Mouse (Mus musculus) intestine, embryonic 15.5 days (tissue): ENCODE measurements around the gene Fchsd2. TPM values are rescaled to one million over a fixed set of nuclear protein-coding genes. Genes with fewer than 3 reads are reported as not detected.
"Not testable (repeated sequence)": the region's sequence is repeated elsewhere in the genome, so short reads cannot be mapped to it uniquely, and the experiment has no call there.

ENCODE experiments used
- ATAC-seq: fragments of 200-750 bp; cut with Nextera tagmentation; 2 replicates; pipeline ENCODE4 v1.8.0; 2017; ENCODE audit warnings: moderate TSS enrichment, moderate library complexity
- H3K27ac ChIP-seq: fragments of 300-500 bp; sonication (generic); 2 replicates; pipeline ENCODE4 v1.5.1; 2015; ENCODE audit warnings: mild to moderate bottlenecking, inconsistent platforms
- H3K27me3 ChIP-seq: fragments of 300-500 bp; sonication (generic); replicated peaks from 2 replicates; pipeline ENCODE4 v1.6.1; 2015; ENCODE audit warnings: inconsistent platforms
- H3K36me3 ChIP-seq: fragments of 300-500 bp; sonication (generic); 2 replicates; pipeline ENCODE4 v1.6.1; 2015; ENCODE audit warnings: inconsistent platforms
- H3K4me1 ChIP-seq: fragments of 300-500 bp; sonication (generic); replicated peaks from 2 replicates; pipeline ENCODE4 v1.6.1; 2015; ENCODE audit warnings: inconsistent platforms
- H3K4me2 ChIP-seq: fragments of 300-500 bp; sonication (generic); replicated peaks from 2 replicates; pipeline ENCODE4 v1.6.1; 2015; ENCODE audit warnings: mild to moderate bottlenecking, inconsistent platforms
- H3K4me3 ChIP-seq: fragments of 300-500 bp; sonication (generic); replicated peaks from 2 replicates; pipeline ENCODE4 v1.5.1; 2015; ENCODE audit warnings: inconsistent platforms
- H3K9ac ChIP-seq: fragments of 300-500 bp; sonication (generic); 2 replicates; pipeline ENCODE4 v1.6.1; 2015; ENCODE audit warnings: inconsistent platforms
- H3K9me3 ChIP-seq: fragments of 300-500 bp; sonication (generic); 2 replicates; pipeline ENCODE4 v1.6.1; 2016; ENCODE audit warnings: inconsistent platforms
- WGBS: fragments of 180-500 bp; shearing (Covaris S2); methylation state at CpG from one replicate; pipeline ENCODE4 v1.1.7; 2015; 5-methylcytosine and 5-hydroxymethylcytosine counted together
- polyA plus RNA-seq: library from polyadenylated mRNA; unstranded; fragments of >200 nt; fragmentation: Nextera tagmentation; extraction: Ambion mirVana; gene quantifications from 2 replicates; pipeline ENCODE4 v1.2.1, GENCODE M21; 2015

The Fchsd2 gene
- polyA plus RNA-seq, 1 experiment from 2014 or later = 20.3 TPM

- Histone ChIP-seq H3K4me3 (no peak overlapping the region), H3K4me2 (no peak overlapping the region), H3K4me1 (peaks cover 6% of the 10 kb centered on the region; the same call in 1 of the 2 replicates), H3K9me3 (no peaks in the 10 kb centered on the region), H3K27me3 (no peaks in the 10 kb centered on the region), H3K36me3 (no peaks in the 10 kb centered on the region), H3K27ac (no peak overlapping the region), H3K9ac (no peak overlapping the region)
- ATAC-seq = no peak; the same call in 1 of the 2 replicates
- WGBS = 63% methylated on average over 3 of the region's 3 CpGs
These were observed 38.0 kb downstream of the Fchsd2 start for GRCm38 (mm10) chr7:101130646-101131045.

DNA sequence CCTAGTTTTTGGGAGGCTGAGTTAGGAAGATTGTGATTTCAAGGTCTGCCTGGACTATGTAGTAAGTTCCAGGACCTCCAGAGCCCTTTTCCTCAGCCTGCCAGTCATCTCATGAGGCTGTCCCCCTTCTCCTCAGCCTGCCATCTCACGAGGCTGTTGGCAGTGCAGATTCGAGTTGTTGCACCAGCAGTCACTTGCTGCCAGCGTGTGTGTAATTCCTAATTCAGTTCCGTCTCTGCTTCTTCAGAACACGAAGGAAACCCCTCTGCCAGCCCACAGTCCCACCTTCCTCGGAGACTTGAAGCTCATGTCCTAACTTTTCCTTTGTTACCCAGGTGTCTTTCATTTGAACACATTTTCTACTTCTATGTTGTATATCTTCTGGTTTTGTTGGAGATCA is 38.6 kb downstream of the Fchsd2 start:
- no peak for ATAC-seq
- Histone ChIP-seq H3K9me3 (no peaks in the 10 kb centered on the region), H3K4me2 (no peak overlapping the region), H3K27me3 (no peaks in the 10 kb centered on the region), H3K36me3 (no peaks in the 10 kb centered on the region), H3K9ac (no peak overlapping the region), H3K4me3 (no peak overlapping the region), H3K27ac (no peak overlapping the region), H3K4me1 (peaks cover 6% of the 10 kb centered on the region; the same call in 1 of the 2 replicates)
- WGBS = 87% methylated on average over 6 of the region's 6 CpGs

DNA sequence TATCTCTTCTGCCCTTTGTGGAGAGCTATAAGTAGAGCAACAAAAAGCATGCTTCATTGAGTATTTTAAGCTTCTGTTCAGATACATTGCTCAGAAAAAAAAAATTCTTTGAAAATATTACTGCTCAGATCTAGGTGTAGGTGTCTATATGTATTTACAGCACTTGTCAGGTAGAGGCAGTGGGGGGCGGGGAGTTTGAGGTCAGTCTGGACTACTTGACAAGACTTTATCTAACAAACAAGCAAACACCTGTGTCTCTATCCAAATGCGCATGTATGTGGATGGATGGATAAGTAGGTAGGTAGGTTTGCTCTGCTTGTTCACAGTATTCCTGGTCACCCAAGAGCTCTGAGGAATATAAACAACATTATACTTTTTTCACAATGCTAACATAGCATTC is 40.9 kb downstream of the Fchsd2 start:
- Histone ChIP-seq H3K36me3 (no peaks in the 10 kb centered on the region), H3K27ac (no peak overlapping the region), H3K4me2 (no peak overlapping the region), H3K4me1 (peaks cover 2% of the 10 kb centered on the region; the same call in 1 of the 2 replicates), H3K27me3 (no peaks in the 10 kb centered on the region), H3K9ac (no peak overlapping the region), H3K4me3 (no peak overlapping the region), H3K9me3 (no peaks in the 10 kb centered on the region)
- ATAC-seq = no peak
- WGBS = 93% methylated on average over 2 of the region's 2 CpGs

GRCm38 (mm10) chr7:101134117-101134516 is 41.5 kb downstream of the Fchsd2 start:
- no peak for ATAC-seq
- H3K36me3 ChIP-seq = no peaks in the 10 kb centered on the region
- no peak overlapping the region for H3K4me2 ChIP-seq
- no peak overlapping the region for H3K4me3 ChIP-seq
- H3K27ac ChIP-seq = no peak overlapping the region
- WGBS = 98% methylated on average over 2 of the region's 2 CpGs
- no peak overlapping the region for H3K9ac ChIP-seq
- H3K4me1 ChIP-seq = peaks cover 2% of the 10 kb centered on the region; the same call in 1 of the 2 replicates
- H3K27me3 ChIP-seq = no peaks in the 10 kb centered on the region
- H3K9me3 ChIP-seq = no peaks in the 10 kb centered on the region

DNA sequence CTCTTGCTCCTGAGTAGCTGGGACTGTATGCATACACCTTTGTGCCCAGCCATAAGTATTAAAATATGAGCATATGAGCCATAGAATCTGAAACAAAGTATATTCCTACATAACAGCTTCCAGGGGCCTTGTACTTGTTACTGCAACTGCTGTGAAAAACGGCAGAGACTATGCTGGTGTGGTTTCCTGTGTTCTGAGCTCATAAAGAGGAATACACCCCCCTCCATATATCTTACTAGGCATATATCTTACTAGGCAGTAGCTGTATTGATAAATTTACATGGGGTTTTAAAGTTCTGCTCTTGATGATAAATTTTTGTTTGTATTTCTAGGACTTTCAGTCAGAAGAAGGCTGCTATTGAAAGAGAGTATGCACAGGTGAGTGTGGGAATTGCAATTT is 46.2 kb downstream of the Fchsd2 start:
- Histone ChIP-seq H3K9ac (no peak overlapping the region), H3K9me3 (no peaks in the 10 kb centered on the region)
- 41% methylated on average over 1 of the region's 1 CpGs for WGBS

DNA sequence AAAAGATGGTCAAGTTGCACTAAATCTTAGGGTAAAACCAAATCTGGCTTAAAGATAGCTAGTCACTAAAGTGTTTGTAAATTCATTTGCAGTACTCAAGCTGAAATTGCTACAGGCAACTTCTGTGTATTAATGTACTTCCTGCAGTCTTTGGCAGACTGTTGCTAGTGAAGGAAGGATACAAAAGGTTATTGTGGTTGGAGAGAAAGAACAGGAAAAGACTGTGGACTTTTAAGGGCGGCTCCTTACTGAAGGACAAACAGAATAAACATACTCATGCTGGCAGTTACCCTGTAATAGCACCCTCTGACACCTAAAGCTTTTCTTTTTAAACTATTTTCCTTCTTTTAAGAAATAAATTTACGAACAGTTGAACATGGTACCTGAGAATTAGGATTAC is 50.2 kb downstream of the Fchsd2 start:
- Histone ChIP-seq H3K27ac (no peak overlapping the region), H3K9me3 (no peaks in the 10 kb centered on the region), H3K27me3 (no peaks in the 10 kb centered on the region), H3K36me3 (no peaks in the 10 kb centered on the region), H3K4me3 (no peak overlapping the region), H3K9ac (no peak overlapping the region), H3K4me1 (no peaks in the 10 kb centered on the region), H3K4me2 (no peak overlapping the region)
- 0 out of 2 replicates have a peak, but pooled peaks have one; percentile 41 for ATAC-seq
- WGBS = 50% methylated on average over 2 of the region's 2 CpGs

More for the DNA sequence above, 46.2 kb downstream of the Fchsd2 start:
- Histone ChIP-seq H3K27ac (no peak overlapping the region), H3K4me3 (no peak overlapping the region), H3K4me2 (no peak overlapping the region), H3K36me3 (no peaks in the 10 kb centered on the region), H3K4me1 (no peaks in the 10 kb centered on the region), H3K27me3 (no peaks in the 10 kb centered on the region)
- ATAC-seq = no peak

DNA sequence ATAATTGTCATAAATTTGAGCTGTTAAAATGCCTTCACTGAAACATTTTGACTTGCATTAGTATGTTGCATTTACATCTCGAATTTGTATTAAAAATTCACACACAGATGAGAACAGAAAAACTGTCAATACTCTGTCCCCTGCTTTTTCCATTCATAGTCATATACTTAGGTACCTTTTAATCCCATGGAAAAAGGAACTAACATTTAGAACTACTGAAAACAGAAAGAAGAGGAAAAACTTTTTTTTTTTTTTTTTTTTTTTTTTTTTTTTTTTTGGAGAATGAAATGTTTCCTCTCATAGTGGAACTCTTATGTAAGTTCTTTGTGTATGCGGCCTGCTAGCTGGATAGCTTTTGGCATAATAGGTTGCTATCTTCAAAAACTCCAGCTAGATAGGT is 51.6 kb downstream of the Fchsd2 start:
- Histone ChIP-seq H3K9ac (no peak overlapping the region), H3K9me3 (no peaks in the 10 kb centered on the region), H3K4me1 (no peaks in the 10 kb centered on the region), H3K27ac (no peak overlapping the region), H3K36me3 (no peaks in the 10 kb centered on the region), H3K27me3 (no peaks in the 10 kb centered on the region), H3K4me3 (no peak overlapping the region), H3K4me2 (no peak overlapping the region)
- no peak for ATAC-seq
- WGBS = 75% methylated on average over 2 of the region's 2 CpGs

DNA sequence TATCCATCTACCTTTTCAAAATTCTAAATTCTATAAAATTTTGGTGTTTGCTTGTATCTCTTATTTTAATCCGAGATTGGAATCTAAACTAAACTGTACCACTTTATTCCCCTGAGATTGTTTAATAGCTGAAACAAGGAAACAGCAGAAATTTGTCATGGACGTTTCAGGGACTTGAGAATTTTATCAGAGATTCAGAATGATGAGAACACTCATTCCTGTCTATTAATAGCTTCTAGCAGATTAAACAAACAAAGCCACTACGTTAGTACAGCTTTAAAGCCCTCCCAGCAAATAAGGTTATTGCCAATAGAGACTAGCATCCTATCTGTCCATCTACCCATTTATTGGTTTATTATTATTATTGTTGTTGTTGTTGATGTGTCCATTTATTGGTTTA is 56.4 kb downstream of the Fchsd2 start:
- Histone ChIP-seq H3K9me3 (no peaks in the 10 kb centered on the region), H3K9ac (no peak overlapping the region), H3K4me1 (no peaks in the 10 kb centered on the region), H3K4me2 (no peak overlapping the region), H3K36me3 (no peaks in the 10 kb centered on the region), H3K27me3 (no peaks in the 10 kb centered on the region), H3K4me3 (no peak overlapping the region), H3K27ac (no peak overlapping the region)
- 55% methylated on average over 3 of the region's 3 CpGs for WGBS
- no peak for ATAC-seq

DNA sequence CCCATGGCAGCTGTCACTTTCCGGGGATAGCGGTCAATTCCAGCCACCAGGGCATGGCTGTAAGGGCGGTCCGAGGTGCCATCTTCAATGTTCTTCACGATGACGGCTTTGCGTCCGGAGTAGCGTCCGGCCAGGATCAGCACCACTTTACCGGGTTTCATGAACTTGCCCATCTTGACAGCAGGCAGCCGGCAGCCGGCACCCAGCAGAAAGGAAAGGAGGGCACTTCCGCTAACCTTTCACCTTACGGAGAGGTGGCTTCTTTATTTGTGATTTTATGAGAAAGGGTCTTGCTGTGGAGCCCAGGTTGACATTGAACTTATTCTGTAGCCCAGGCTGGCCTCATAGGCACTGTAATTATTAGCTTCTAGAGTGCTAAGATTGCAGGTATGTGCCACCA is 62.2 kb downstream of the Fchsd2 start:
- H3K9ac ChIP-seq, H3K27me3 ChIP-seq, H3K9me3 ChIP-seq, H3K27ac ChIP-seq, H3K4me3 ChIP-seq, H3K36me3 ChIP-seq, H3K4me1 ChIP-seq, H3K4me2 ChIP-seq, ATAC-seq: not testable (repeated sequence)
- 97% methylated on average over 15 of the region's 15 CpGs for WGBS

- no peak overlapping the region for H3K4me3 ChIP-seq
- H3K9ac ChIP-seq = no peak overlapping the region
- no peak overlapping the region for H3K4me2 ChIP-seq
- H3K27ac ChIP-seq = no peak overlapping the region
- no peaks in the 10 kb centered on the region for H3K27me3 ChIP-seq
- ATAC-seq = no peak
- H3K36me3 ChIP-seq = no peaks in the 10 kb centered on the region
- WGBS = 91% methylated on average over 3 of the region's 3 CpGs
- H3K9me3 ChIP-seq = no peaks in the 10 kb centered on the region
- H3K4me1 ChIP-seq = no peaks in the 10 kb centered on the region
These were observed 62.6 kb downstream of the Fchsd2 start for GRCm38 (mm10) chr7:101155284-101155683.

DNA sequence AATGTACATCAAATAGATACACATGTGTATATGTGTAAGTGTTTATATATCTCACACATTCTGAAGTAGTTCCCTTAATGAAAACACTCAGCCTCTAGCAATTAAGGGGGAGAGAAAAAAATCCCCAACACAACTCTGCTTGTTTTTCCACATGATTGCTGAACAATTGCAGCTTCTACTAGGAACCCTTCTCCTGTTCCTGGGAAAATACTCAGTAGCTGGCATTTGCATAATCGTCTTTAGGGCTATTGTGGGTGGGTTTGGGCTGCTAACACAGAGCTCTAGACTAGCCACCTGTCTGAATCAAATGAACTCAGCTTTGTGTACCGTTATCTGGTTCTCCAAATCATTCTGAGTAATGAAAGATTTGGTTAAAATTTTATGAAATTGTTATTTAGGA is 67.6 kb downstream of the Fchsd2 start:
- 73% methylated on average over 2 of the region's 2 CpGs for WGBS
- no peak overlapping the region for H3K4me2 ChIP-seq
- no peaks in the 10 kb centered on the region for H3K27me3 ChIP-seq
- no peaks in the 10 kb centered on the region for H3K9me3 ChIP-seq
- no peak for ATAC-seq
- no peak overlapping the region for H3K4me3 ChIP-seq
- H3K4me1 ChIP-seq = no peaks in the 10 kb centered on the region
- H3K27ac ChIP-seq = no peak overlapping the region
- no peaks in the 10 kb centered on the region for H3K36me3 ChIP-seq
- no peak overlapping the region for H3K9ac ChIP-seq

- Histone ChIP-seq H3K27me3 (no peaks in the 10 kb centered on the region), H3K4me2 (no peak overlapping the region), H3K27ac (no peak overlapping the region), H3K36me3 (no peaks in the 10 kb centered on the region), H3K4me3 (no peak overlapping the region), H3K9ac (no peak overlapping the region), H3K4me1 (0 out of 2 replicates have a peak, but pooled peaks cover 9% of the 10 kb centered on the region), H3K9me3 (no peaks in the 10 kb centered on the region)
- no peak for ATAC-seq
- WGBS = 73% methylated on average over 1 of the region's 1 CpGs
These were observed 70.1 kb downstream of the Fchsd2 start for GRCm38 (mm10) chr7:101162781-101163180.

DNA sequence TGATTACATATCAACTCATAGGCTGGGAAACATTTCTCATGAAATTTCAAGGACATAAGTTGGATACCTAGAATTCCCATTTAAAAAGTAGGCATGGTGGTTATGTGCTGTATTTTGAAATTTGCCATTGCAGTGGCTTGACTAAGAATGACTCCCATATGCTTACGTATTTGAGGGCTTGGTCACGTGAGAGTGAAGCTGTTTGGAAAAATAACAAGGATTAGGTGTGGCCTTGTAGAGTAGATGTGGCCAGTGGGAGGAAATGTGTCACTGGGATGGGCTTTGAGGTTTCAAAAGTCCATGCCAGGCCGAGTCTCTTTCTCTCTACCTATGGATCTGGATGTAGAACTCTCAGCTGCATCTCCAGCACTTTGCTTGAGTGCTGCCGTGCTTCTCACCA is 71.2 kb downstream of the Fchsd2 start:
- no peak overlapping the region for H3K4me2 ChIP-seq
- WGBS = 79% methylated on average over 4 of the region's 4 CpGs
- H3K4me1 ChIP-seq = 0 out of 2 replicates have a peak, but pooled peaks cover 9% of the 10 kb centered on the region
- H3K9me3 ChIP-seq = no peaks in the 10 kb centered on the region
- no peak overlapping the region for H3K9ac ChIP-seq
- H3K27ac ChIP-seq = no peak overlapping the region
- no peaks in the 10 kb centered on the region for H3K36me3 ChIP-seq
- no peaks in the 10 kb centered on the region for H3K27me3 ChIP-seq
- H3K4me3 ChIP-seq = no peak overlapping the region
- no peak for ATAC-seq
